Mouse (Mus musculus): ENCODE data around the gene Ltbp3.

Gene Ltbp3

GRCm38 (mm10) chr19:5740320-5741317 is at the start of gene Ltbp3:
Gene Ltbp3, plus strand, starts transcription at chr19:5740904.
- DNase-seq (ENCODE audit: low spot score), result peak; percentile 81

GRCm38 (mm10) chr19:5691601-5692000 is 49.1 kb upstream of the Ltbp3 start:
- DNase-seq (ENCODE audit: low spot score), result no peak

- DNase-seq (ENCODE audit: low spot score), result no peak
These were observed 48.4 kb upstream of the Ltbp3 start for GRCm38 (mm10) chr19:5692086-5692912.

- no peak for DNase-seq (ENCODE audit: low spot score)
These were observed 47.7 kb upstream of the Ltbp3 start for GRCm38 (mm10) chr19:5692913-5693396.

GRCm38 (mm10) chr19:5693801-5694200 is 46.9 kb upstream of the Ltbp3 start:
- DNase-seq (ENCODE audit: low spot score), result no peak

- DNase-seq (ENCODE audit: low spot score), result no peak
These were observed 44.7 kb upstream of the Ltbp3 start for GRCm38 (mm10) chr19:5695849-5696462.

GRCm38 (mm10) chr19:5704163-5704800 is 36.4 kb upstream of the Ltbp3 start, which contains the start of gene Kcnk7:
Gene Kcnk7, plus strand, starts transcription at chr19:5704367.
- no peak for DNase-seq (ENCODE audit: low spot score)

- DNase-seq (ENCODE audit: low spot score), result no peak
These were observed 35.7 kb upstream of the Ltbp3 start for GRCm38 (mm10) chr19:5704801-5705571.

- no peak for DNase-seq (ENCODE audit: low spot score)
These were observed 30.6 kb upstream of the Ltbp3 start for GRCm38 (mm10) chr19:5710068-5710467.

- no peak for DNase-seq (ENCODE audit: low spot score)
These were observed 30.1 kb upstream of the Ltbp3 start for GRCm38 (mm10) chr19:5710581-5710980.

- DNase-seq (ENCODE audit: low spot score), result no peak
These were observed 29.5 kb upstream of the Ltbp3 start for GRCm38 (mm10) chr19:5711218-5711617.

GRCm38 (mm10) chr19:5711907-5712460 is 28.7 kb upstream of the Ltbp3 start:
- DNase-seq (ENCODE audit: low spot score), result no peak

- DNase-seq (ENCODE audit: low spot score), result no peak
These were observed 27.4 kb upstream of the Ltbp3 start for GRCm38 (mm10) chr19:5713255-5713654.

- peak; percentile 57 for DNase-seq (ENCODE audit: low spot score)
These were observed 27.0 kb upstream of the Ltbp3 start for GRCm38 (mm10) chr19:5713730-5714129.

- no peak for DNase-seq (ENCODE audit: low spot score)
These were observed 24.7 kb upstream of the Ltbp3 start for GRCm38 (mm10) chr19:5715793-5716688.

GRCm38 (mm10) chr19:5716955-5717354 is 23.7 kb upstream of the Ltbp3 start:
- no peak for DNase-seq (ENCODE audit: low spot score)

- no peak for DNase-seq (ENCODE audit: low spot score)
These were observed 19.5 kb upstream of the Ltbp3 start for GRCm38 (mm10) chr19:5721233-5721632.

- DNase-seq (ENCODE audit: low spot score), result no peak
These were observed 17.8 kb upstream of the Ltbp3 start for GRCm38 (mm10) chr19:5722848-5723425.

GRCm38 (mm10) chr19:5723934-5724548 is 16.7 kb upstream of the Ltbp3 start:
- no peak for DNase-seq (ENCODE audit: low spot score)
